Mouse (Mus musculus): ENCODE results near the gene Fam3b.

- TF ChIP-seq CTCF (IDR thresholded peaks at IDR 0.05; ENCODE audit: control insufficient read depth, insufficient read depth, insufficient read length) (no peak), MAX (IDR thresholded peaks at IDR 0.05) (no peak), USF1 (IDR thresholded peaks at IDR 0.05; ENCODE audit: low read depth) (no peak), MYOD1 (IDR thresholded peaks at IDR 0.05; ENCODE audit: control insufficient read depth, insufficient read length, low read depth) (no peak), MYOG (IDR thresholded peaks at IDR 0.05; ENCODE audit: control insufficient read depth, extremely low read depth, insufficient read length) (no peak)
Measured at GRCm38 (mm10) chr16:97443670-97444263, 70.8 kb downstream of the Fam3b start.

All from C2C12 (cell line).